Mouse (Mus musculus) B cell, adult (primary cell): ENCODE measurements around the gene Ddx27. TPM values are rescaled to one million over a fixed set of nuclear protein-coding genes. Genes with fewer than 3 reads are reported as not detected.

Experiments
- total RNA-seq: library from RNA; stranded (reverse); gene quantifications from 4 replicates; pipeline ENCODE4 v1.2.4, GENCODE M21; 2023; ENCODE audit not compliant: inconsistent age

Ddx27 gene
- 97.2 to 115 TPM (median 105 TPM) in 4 replicates for total RNA-seq

GRCm38 (mm10) chr2:167014702-167015381, at the start of gene Ddx27:
Gene Ddx27 (plus strand): TSS chr2:167015193.

GRCm38 (mm10) chr2:166995796-166996532, 19.0 kb upstream of the Ddx27 start, which contains the start of gene Stau1:
Gene Stau1 (minus strand): TSS chr2:166996299.

GRCm38 (mm10) chr2:167062965-167063880, 48.2 kb downstream of the Ddx27 start, which contains the start of gene Znfx1:
Gene Znfx1 (minus strand): TSS chr2:167063015.

Other genes with a start within 250 kb of the Ddx27 start
- gene Trp53rkb, start 222.7 kb upstream of the Ddx27 start, total RNA-seq: 8.7 to 15.4 TPM (median 12.1 TPM) in 4 replicates
- 60.4 to 74.9 TPM (median 69.8 TPM) in 4 replicates for gene Arfgef2, start 209.6 kb upstream of the Ddx27 start, total RNA-seq
- gene Cse1l, start 109.2 kb upstream of the Ddx27 start, total RNA-seq: 93.3 to 99.2 TPM (median 95.8 TPM) in 4 replicates
- gene Stau1, start 18.9 kb upstream of the Ddx27 start, total RNA-seq: 69.9 to 71.5 TPM (median 70.4 TPM) in 4 replicates
- gene Znfx1, start 47.8 kb downstream of the Ddx27 start, total RNA-seq: 60.4 to 67.9 TPM (median 64.2 TPM) in 4 replicates
- gene Kcnb1, start 175.0 kb downstream of the Ddx27 start, total RNA-seq: 6.1 to 7.6 TPM (median 7.1 TPM) in 4 replicates
- gene Ptgis, start 225.4 kb downstream of the Ddx27 start, total RNA-seq: 0.30 to 0.51 TPM in 2 of 4 replicates, not detected in the others